Mouse (Mus musculus): Measurements from ENCODE around the gene Snph. TPM values are rescaled to one million over a fixed set of nuclear protein-coding genes. Genes with fewer than 3 reads are reported as not detected.

The Snph gene
- 0.60 and 0.89 TPM in 2 replicates for polyA plus RNA-seq (2015; fragmentation: Nextera tagmentation; extraction: Ambion mirVana)

DNA sequence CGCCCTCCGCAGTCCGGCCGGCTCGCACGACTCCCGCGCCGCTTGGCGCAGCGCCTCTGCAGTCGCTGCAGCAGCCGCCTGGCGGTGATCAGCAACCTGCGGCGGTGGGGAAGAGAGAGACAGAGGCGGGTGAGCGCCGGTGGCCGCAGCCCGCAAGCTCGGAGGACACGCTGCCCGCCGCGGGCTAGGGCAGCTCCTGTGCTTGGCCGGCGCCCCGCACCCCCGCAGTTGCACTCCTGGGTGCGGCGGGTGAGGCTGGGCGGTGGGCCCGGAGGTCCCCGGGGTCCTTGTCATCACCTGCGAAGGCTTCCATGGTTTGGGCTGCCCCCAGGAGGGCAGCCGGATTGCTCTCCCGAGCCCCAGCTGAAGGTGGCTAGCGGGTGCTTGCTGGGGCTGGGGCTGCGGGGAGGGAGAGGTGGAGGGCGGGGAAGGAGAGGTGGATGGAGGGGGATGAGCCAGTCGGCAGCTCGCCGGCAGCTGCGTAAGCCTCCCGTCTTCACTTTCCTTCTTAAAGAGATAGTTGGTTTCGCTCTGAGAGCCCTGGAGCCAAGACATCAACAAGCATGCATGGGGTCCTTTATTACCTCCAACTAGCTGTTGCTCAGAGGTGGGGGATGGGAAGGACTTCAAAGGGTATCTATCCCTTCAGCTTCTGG, at the start of gene Snph:
Gene Snph, minus strand, starts transcription at position 435 of the 656 bp plus-strand sequence.
- peak; percentile 68 for ATAC-seq
- H3K4me2 ChIP-seq (replicated peaks; ENCODE audit: low read depth) = peak within 1 kb of the TSS; percentile 83

DNA sequence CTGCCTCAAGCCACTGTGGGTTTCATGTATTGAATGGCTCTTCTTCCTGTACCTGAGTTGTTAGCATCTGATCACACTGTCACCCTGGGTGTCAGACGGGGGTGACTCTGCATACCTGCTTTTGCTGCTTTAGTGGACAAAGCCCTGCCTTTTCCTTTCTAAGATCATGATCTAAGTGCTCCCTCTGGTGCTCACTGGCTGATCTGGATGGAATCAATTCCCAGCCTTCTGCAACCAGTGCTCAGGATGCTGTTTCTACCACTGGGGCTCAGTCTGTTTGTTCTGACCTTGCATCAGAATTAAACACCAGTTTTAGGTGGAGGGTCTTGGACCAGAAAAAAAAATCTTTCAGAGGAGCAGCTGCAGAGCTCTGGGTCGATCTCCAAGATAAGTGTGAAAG, 43.8 kb upstream of the Snph start:
- Histone ChIP-seq H3K9ac (ENCODE audit: low read depth, low read length) (no peak overlapping the region), H3K4me3 (ENCODE audit: low read depth, low read length) (no peak overlapping the region), H3K4me2 (replicated peaks; ENCODE audit: low read depth) (no peak overlapping the region), H3K36me3 (ENCODE audit: control insufficient read depth, insufficient read depth) (no peaks in the 10 kb centered on the region), H3K9me3 (ENCODE audit: control insufficient read depth) (no peaks in the 10 kb centered on the region), H3K4me1 (replicated peaks; ENCODE audit: control insufficient read depth, insufficient read depth, low read length) (no peaks in the 10 kb centered on the region), H3K27ac (ENCODE audit: low read depth, low read length) (no peak overlapping the region), H3K27me3 (replicated peaks; ENCODE audit: control insufficient read depth, insufficient read depth, low read length) (no peaks in the 10 kb centered on the region)
- ATAC-seq = no peak
- TF ChIP-seq CTCF (IDR thresholded peaks at IDR 0.05; ENCODE audit: low read depth) = peak; percentile 59
- 49% methylated on average over 2 of the region's 2 CpGs for WGBS

More for the DNA sequence above, at the start of gene Snph:
- Histone ChIP-seq H3K9ac (ENCODE audit: low read depth, low read length) (peak within 1 kb of the TSS; percentile 32), H3K4me1 (replicated peaks; ENCODE audit: control insufficient read depth, insufficient read depth, low read length) (no peaks in the 10 kb centered on the region), H3K27me3 (replicated peaks; ENCODE audit: control insufficient read depth, insufficient read depth, low read length) (peaks cover 12% of the 10 kb centered on the region; the same call in 1 of the 2 replicates), H3K4me3 (ENCODE audit: low read depth, low read length) (peak within 1 kb of the TSS; percentile 52), H3K36me3 (ENCODE audit: control insufficient read depth, insufficient read depth) (no peaks in the 10 kb centered on the region), H3K9me3 (ENCODE audit: control insufficient read depth) (no peaks in the 10 kb centered on the region), H3K27ac (ENCODE audit: low read depth, low read length) (no peak within 1 kb of the TSS)
- TF ChIP-seq CTCF (IDR thresholded peaks at IDR 0.05; ENCODE audit: low read depth) = peak; percentile 78
- under 1% methylated on average over 42 of the region's 47 CpGs for WGBS

DNA sequence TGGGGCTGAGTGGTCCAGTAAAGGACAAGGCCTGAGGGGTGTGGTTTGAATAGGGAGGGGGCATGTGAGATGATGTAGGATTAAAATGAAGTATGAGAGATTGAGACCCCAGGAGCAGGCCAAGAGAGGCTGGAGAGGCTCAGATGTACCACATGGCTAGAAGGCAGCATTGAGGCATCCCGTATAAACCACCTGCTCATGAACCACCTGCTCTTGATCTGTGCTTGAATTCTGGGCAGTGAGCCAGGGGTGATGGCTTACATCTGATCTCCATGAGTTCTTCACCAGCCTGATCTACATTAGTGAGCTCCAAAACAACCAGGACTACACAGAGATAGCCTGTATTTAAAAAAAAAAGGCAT, 38.6 kb upstream of the Snph start:
- no peak overlapping the region for H3K9ac ChIP-seq (ENCODE audit: low read depth, low read length)
- 0 out of 2 replicates have a peak, but pooled peaks have one; percentile 28 for ATAC-seq
- 33% methylated on average over 1 of the region's 1 CpGs for whole genome bisulfite sequencing
- H3K4me1 ChIP-seq (replicated peaks; ENCODE audit: control insufficient read depth, insufficient read depth, low read length) = no peaks in the 10 kb centered on the region
- H3K4me2 ChIP-seq (replicated peaks; ENCODE audit: low read depth) = no peak overlapping the region
- no peak overlapping the region for H3K27ac ChIP-seq (ENCODE audit: low read depth, low read length)
- TF ChIP-seq CTCF (IDR thresholded peaks at IDR 0.05; ENCODE audit: low read depth) = no peak
- no peaks in the 10 kb centered on the region for H3K9me3 ChIP-seq (ENCODE audit: control insufficient read depth)
- no peak overlapping the region for H3K4me3 ChIP-seq (ENCODE audit: low read depth, low read length)
- no peaks in the 10 kb centered on the region for H3K36me3 ChIP-seq (ENCODE audit: control insufficient read depth, insufficient read depth)
- H3K27me3 ChIP-seq (replicated peaks; ENCODE audit: control insufficient read depth, insufficient read depth, low read length) = 0 out of 2 replicates have a peak, but pooled peaks cover 3% of the 10 kb centered on the region

DNA sequence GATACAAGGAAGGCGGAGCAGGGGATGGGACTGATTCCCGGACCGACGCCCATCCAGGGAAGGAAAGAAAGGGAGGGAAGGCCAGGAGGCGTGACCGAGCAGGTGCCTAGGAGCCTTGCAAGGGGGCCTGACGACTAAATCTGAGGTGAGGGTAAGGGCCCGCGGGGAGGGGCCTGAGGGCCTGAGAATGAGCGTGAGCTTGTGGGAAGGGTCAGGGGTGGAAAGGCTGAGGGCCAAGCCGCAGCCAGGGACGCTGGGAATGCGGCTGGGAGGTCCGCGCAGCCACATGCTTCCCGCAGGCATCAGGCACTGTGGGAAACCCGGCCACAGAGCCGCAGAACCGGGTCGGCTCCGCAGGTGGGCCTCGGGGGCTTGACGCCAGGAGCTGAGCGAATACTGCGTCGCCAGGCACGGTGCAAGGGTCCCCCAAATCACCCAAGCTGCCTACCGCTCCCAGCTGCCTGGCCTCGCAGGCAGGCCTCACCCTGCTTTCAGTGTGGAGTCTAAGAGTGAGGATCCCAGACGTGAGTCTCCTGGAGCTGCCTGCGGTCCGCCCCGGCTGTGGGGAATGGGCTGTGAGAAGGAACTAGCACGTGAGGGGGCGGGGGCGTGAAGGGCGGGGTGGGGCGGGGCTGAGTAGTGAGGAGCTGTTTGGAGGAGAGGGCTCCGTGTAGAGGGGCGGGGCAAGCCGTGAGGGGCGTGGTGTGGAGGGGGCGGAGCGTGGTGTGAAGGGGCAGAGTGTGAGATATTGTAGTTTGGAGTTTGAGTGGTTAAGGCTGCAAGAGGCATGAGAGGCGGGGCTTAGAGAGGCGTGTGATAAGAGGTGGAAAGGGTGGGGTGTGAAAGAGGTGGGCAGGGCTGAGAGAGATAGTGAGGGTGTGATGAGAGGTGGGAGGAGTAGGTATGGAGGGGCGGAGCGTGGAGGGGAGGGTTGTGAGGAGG, 37.9 kb upstream of the Snph start:
- Histone ChIP-seq H3K36me3 (ENCODE audit: control insufficient read depth, insufficient read depth) (no peaks in the 10 kb centered on the region), H3K4me3 (ENCODE audit: low read depth, low read length) (no peak overlapping the region), H3K4me1 (replicated peaks; ENCODE audit: control insufficient read depth, insufficient read depth, low read length) (no peaks in the 10 kb centered on the region), H3K4me2 (replicated peaks; ENCODE audit: low read depth) (peak overlapping the region; percentile 35; the same call in 1 of the 2 replicates), H3K27ac (ENCODE audit: low read depth, low read length) (no peak overlapping the region), H3K9ac (ENCODE audit: low read depth, low read length) (no peak overlapping the region), H3K9me3 (ENCODE audit: control insufficient read depth) (no peaks in the 10 kb centered on the region), H3K27me3 (replicated peaks; ENCODE audit: control insufficient read depth, insufficient read depth, low read length) (0 out of 2 replicates have a peak, but pooled peaks cover 3% of the 10 kb centered on the region)
- no peak for TF ChIP-seq CTCF (IDR thresholded peaks at IDR 0.05; ENCODE audit: low read depth)
- ATAC-seq = peak; percentile 41; the same call in 1 of the 2 replicates
- WGBS = 30% methylated on average over 48 of the region's 48 CpGs

DNA sequence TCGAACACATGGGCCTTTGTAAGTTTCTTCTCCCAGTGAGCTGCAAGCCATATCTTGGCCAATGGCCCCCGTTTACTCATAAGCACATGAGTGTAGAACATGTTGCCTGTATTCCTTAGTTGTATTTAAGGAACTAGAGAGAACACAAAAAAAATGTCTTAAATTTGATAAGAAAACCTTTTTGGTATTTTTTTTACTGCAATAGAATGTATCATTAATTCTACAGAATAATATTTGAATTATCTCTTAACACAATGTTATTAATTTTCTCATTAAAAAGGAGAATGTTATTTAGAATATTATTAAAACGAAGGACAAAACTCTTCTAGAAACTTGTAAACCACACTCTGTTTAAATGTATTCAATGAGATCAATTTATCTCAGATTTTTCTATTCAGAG, 36.0 kb upstream of the Snph start, which contains the start of gene Rad21l:
Gene Rad21l, minus strand, starts transcription at position 101 of the 400 bp plus-strand sequence.
- no peak within 1 kb of the TSS for H3K4me2 ChIP-seq (replicated peaks; ENCODE audit: low read depth)
- H3K4me3 ChIP-seq (ENCODE audit: low read depth, low read length) = no peak within 1 kb of the TSS
- H3K9ac ChIP-seq (ENCODE audit: low read depth, low read length) = no peak within 1 kb of the TSS
- no peak within 1 kb of the TSS for H3K27ac ChIP-seq (ENCODE audit: low read depth, low read length)
- TF ChIP-seq CTCF (IDR thresholded peaks at IDR 0.05; ENCODE audit: low read depth) = no peak
- H3K4me1 ChIP-seq (replicated peaks; ENCODE audit: control insufficient read depth, insufficient read depth, low read length) = no peaks in the 10 kb centered on the region
- no peaks in the 10 kb centered on the region for H3K9me3 ChIP-seq (ENCODE audit: control insufficient read depth)
- no peaks in the 10 kb centered on the region for H3K36me3 ChIP-seq (ENCODE audit: control insufficient read depth, insufficient read depth)
- ATAC-seq = no peak
- 0 out of 2 replicates have a peak, but pooled peaks cover 3% of the 10 kb centered on the region for H3K27me3 ChIP-seq (replicated peaks; ENCODE audit: control insufficient read depth, insufficient read depth, low read length)
- WGBS = 79% methylated on average over 3 of the region's 3 CpGs

DNA sequence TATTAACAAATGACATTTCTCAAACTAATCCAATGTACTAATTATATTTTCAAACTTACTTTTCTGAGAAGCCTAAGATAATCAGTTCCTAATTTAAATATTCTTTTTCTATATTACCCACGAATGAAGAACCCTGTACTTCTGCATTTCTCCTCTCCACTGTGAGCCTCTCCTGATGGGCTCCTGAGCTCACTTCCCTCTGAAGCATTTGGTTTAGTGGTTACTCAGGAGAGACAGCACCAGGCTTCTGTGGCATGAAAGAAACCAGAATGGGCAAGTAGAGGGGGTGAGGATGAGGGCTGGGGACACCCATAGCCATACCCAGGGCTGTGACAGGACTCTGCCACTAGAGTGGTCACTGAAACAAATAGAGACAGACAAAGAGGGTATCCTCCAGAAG, 19.7 kb upstream of the Snph start:
- no peaks in the 10 kb centered on the region for H3K4me1 ChIP-seq (replicated peaks; ENCODE audit: control insufficient read depth, insufficient read depth, low read length)
- no peak overlapping the region for H3K4me3 ChIP-seq (ENCODE audit: low read depth, low read length)
- H3K36me3 ChIP-seq (ENCODE audit: control insufficient read depth, insufficient read depth) = no peaks in the 10 kb centered on the region
- no peaks in the 10 kb centered on the region for H3K9me3 ChIP-seq (ENCODE audit: control insufficient read depth)
- H3K4me2 ChIP-seq (replicated peaks; ENCODE audit: low read depth) = no peak overlapping the region
- H3K9ac ChIP-seq (ENCODE audit: low read depth, low read length) = no peak overlapping the region
- no peak for TF ChIP-seq CTCF (IDR thresholded peaks at IDR 0.05; ENCODE audit: low read depth)
- WGBS = 47% methylated on average over 1 of the region's 1 CpGs
- no peak for ATAC-seq
- H3K27ac ChIP-seq (ENCODE audit: low read depth, low read length) = no peak overlapping the region
- H3K27me3 ChIP-seq (replicated peaks; ENCODE audit: control insufficient read depth, insufficient read depth, low read length) = no peaks in the 10 kb centered on the region
